Mouse (Mus musculus): ENCODE results near the gene Iqgap2.

The Iqgap2 gene

DNA sequence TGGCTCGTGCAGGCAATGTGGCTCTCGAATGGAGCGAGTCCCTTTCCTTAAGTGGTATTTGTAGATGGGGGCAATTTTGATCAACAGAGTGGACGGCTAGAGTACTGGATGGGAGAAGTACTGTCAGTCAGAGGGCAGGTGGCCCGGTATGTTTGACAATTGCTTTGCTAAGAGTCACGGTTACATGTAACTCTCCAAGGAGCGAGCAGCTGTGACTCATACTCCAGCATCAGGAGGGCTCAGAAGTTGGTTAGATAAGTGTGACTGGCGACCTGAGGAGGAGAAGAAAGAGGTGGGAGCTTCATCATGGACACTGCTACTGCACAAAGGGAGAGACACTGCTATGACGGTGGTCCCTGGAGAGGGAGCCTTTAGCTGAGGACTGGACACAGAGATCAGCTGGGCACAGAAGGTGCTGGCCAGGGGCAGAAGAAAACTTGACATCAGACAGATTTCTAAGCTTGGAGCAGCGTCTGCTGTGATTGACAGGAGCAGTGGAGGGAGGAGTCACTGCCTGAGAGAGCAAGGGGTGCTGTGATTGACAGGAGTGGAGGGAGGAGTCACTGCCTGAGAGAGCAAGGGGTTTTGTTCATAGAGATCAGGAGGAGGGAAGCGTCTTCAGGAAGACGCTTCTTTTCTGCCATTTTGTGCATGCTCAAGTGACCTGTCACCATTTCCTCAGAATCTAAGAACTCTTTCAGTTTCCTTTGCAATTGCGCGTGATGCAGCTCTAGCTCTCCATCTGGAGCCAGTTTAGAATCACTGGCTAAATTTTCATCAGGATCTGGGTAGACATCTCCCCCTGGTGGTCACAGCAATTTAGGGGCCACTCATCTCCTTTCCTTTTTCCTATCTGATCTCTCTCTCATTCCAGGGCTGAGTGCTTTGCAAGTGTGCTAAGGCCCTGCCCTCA, 172.1 kb downstream of the Iqgap2 start:
- DNase-seq (ENCODE audit: inconsistent age in 2 of 2, low spot score in 1 of 2): peak; percentile 69 to 90

DNA sequence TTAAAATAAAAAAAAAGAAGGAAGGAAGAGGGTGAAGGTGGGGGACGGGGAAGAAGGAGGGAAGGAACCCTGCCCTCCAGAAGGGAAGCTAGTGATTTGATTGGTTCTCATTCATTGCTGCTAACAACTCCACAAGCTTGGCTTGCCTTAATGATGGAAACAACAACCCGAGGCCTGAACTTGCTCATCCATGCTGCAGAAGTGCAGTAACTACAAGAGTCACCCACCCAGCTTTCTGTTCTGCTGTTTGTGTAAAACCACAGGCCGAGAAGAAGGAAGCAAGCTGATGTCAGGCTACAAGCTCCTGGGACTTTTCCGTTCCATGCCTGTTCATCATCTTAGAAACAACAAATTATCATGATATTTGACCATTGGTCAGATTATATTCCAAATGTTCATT, 176.4 kb downstream of the Iqgap2 start:
- no peak for DNase-seq (ENCODE audit: inconsistent age in 2 of 2, low spot score in 1 of 2)

DNA sequence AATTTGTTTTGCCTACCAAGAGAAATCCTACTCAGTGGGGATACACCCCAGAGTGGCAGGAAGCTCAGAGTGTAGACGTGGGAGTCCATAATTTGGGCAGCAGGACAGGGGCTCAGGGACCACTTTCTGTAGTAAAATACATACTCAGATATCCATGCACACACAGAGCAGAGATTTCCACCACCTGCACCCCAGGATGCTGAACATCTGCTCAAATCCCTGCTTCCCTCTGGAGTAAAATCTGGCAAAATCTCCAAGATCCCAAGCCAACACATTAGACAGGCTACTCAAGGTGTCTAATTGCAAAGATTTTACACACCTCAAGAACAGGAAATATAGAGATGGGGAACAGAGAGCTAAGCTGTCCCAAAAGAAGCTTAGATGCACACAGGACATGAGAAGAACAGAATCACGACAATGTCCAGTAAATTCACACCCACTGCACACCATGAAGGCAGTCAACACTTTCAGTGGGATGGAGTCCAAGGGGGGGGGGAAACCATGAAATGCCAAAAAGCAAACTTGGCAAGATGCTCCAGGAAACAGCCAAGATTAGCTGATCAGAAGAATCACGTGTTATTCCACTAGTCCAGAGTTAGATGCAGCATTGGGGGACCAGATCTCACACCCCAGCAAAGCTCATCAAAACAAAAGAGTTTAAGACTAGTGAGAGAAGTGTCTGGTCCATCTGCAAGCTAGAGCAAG, 177.3 kb downstream of the Iqgap2 start:
- DNase-seq (ENCODE audit: inconsistent age in 2 of 2, low spot score in 1 of 2): no peak

DNA sequence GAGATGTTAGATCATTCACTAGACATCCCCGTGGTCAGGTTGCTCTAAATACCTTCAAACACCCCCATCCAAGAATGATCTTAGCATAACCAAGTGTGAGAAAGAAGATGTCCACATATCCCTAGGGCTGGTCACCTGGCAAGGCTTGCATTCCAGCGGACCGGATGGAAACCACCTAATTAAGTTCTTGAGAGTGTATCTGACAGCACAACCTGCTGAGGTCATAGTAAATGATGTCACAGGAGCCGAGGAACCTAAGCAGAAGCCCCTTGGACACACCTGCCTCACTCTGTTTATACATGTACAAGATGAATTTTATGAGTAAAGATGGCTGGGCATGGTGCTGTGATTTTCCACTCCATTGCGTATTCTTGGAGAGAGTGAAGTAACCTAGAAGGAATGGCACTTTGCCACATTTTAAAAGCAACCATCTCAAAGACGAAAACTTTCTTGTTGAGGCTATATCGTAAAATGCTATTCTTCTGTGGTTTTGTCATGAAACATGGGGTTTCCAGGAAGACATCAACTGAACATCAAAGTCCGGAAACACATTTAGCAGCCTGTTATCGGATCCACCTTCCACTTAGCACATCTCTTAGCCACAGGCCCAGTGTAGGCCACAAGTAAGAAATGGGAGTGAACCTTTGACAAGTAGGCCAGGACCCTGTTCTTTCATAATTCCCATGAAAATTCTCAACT, 179.0 kb downstream of the Iqgap2 start:
- no peak for DNase-seq (ENCODE audit: inconsistent age in 2 of 2, low spot score in 1 of 2)

DNA sequence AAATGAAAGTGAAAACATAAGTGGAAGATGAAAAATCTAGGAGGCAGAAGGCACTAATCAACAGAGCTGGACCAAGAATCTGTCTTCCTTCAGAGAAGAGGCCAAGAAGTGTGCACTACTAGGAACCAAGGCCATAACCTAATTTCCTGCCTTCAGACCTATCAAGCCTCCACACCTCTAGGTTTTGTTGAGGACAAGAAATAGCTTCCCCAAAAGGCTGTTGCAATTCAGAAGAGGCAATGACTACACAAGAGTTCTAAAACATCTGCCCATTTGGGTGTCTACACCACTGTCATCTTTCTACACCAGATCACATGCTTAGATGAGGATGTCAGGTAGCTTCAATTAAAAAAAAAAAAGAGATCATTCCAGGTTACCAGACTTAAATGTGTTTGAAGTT, 179.7 kb downstream of the Iqgap2 start:
- no peak for DNase-seq (ENCODE audit: inconsistent age in 2 of 2, low spot score in 1 of 2)

DNA sequence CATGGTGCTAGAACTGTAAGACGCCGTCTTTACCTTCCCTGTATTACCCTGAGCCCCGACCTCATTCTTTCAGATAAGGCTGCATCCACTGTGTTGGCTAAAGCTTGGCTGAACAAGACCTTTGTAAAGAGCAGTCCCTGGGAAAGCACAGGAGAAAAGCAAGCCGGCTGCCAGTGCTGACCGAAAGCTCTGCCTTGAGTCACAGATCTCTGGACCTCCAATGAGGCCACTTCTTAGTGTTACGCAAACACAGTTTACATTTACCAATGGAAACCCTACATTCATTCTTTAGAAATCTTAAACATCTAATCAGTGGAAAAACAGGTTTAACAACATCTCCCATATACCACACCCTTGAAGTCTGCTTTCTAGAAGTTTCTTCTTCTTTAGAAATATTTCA, 186.1 kb downstream of the Iqgap2 start:
- no peak for DNase-seq (ENCODE audit: inconsistent age in 2 of 2, low spot score in 1 of 2)

DNA sequence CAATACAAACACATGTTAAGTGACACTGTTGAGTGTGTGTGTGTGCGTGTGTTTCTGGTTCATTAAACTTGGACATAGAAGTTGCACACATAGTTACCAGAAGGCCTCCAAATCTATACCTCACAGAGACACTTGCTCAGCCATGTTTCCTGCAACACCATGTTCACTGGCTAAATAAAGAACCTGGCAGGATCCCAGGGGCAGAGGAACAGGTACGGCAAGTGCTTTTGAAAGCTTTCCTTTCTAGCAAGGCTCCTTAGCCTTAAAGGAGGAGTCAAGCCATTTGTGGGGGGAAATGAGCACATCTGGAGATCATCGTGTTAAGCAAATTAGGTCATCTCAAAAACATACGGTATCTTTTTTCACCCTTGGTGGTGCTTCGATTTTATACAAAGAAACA, 188.3 kb downstream of the Iqgap2 start:
- no peak for DNase-seq (ENCODE audit: inconsistent age in 2 of 2, low spot score in 1 of 2)

DNA sequence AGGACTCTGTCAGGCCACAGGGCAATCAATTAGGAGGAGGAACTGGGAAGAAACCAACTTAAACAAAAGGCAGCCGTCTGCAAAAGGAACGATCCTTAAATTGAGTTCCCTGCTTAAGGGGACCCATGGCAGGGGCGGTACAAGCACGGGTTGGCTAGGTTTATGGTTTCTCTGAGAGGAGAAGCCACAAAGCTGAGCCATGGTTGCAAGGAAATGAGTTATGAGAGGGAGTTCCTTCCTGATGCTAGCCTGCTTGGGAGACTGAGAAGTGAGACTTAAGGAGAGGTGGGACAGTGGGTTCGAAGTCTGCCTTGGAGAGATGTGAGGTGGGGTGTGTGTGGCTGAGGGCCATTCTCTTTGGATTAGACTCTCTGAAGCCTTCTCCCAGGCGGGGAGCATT, 193.8 kb downstream of the Iqgap2 start:
- DNase-seq (ENCODE audit: inconsistent age in 2 of 2, low spot score in 1 of 2): no peak

DNA sequence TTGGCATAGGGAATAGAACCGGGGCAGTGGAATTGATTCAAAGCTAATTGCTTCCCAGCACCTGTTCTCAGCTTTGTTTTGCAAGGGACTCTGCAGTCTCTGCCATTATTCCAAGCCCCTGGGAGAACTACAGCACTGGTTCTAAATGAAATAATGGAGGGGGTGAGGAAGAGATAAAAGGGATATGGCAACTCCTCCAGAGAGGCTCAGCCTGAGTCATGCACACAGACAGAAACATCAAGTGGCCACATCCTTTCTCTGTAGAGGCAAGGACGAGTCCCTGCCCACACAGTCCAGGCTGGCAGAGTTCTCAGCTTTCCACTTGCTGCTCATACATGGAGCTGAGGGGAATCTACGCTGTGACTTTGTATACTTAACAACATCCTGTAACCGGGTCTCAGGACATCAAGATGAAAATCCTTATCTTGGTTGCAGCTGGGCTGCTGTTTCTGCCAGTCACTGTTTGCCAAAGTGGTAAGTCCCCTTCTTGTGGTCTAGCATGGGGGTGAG, 195.0 kb downstream of the Iqgap2 start, which contains the start of gene F2rl2:
F2rl2 (plus strand) TSS at position 200 of the 510 bp plus-strand sequence.
- no peak for DNase-seq (ENCODE audit: inconsistent age in 2 of 2, low spot score in 1 of 2)

DNA sequence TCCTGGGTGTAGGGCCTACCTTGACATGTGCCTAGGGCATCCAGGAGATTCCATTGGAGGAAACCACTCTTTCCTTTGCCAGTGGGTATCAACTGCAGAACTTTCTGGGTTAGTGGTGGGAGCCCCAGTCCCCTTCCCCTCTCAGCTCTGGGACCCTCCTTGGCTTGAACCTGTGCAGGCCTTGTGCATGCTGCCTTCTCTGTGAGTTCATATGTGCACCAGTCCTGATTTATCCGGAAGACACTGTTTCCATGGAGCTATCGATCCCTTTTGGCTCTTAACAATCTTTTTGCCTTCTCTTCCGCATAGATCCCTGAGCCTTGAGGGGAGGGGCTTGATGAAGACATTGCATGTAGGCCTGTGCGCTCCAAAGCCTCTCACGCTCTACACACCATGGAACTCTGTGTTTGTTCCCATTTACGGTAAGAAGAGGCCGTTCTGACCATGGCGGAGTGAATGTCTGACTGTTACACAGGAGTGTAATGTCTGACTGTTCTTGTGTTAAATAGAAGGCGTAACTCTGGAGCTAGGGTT, 195.5 kb downstream of the Iqgap2 start:
- DNase-seq (ENCODE audit: inconsistent age in 2 of 2, low spot score in 1 of 2): no peak

DNA sequence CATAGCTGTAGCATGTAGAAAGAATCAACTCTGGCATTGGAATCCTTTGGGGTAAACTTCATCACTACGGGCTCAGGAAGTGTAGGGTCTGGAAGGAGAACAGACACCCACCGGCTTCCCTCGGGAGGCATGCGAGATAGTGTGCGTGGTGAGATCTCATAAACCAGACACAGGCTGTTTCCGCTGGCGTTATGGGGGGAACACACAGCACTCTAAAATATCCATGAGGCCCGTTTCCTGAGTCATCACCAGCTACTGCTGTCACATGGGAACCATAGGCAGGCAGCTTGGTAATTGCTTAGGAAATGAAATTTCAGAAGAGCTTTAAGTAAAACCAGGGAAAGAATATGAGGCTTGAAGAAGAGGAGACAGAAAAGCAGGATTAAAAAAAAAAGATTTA, 199.5 kb downstream of the Iqgap2 start:
- no peak for DNase-seq (ENCODE audit: inconsistent age in 2 of 2, low spot score in 1 of 2)

DNA sequence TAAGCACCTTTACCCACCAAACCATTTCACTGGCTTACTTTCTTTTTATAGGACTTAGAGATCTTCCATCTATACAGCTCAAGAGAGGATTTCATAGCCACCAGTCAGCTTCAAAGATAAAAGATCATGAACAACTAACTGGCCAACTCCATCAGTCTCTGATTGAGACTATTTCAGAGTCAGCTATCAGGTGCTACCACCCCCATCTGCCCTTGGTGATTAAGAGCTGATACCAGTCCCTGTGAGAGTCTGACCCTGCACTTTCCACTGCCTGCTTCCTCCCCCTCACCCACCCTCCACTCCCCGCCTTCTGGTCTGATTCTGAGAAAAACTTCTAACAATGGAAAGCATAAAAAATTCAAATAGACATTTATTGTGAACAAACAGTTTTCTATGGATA, 203.1 kb downstream of the Iqgap2 start:
- DNase-seq (ENCODE audit: inconsistent age in 2 of 2, low spot score in 1 of 2): no peak

DNA sequence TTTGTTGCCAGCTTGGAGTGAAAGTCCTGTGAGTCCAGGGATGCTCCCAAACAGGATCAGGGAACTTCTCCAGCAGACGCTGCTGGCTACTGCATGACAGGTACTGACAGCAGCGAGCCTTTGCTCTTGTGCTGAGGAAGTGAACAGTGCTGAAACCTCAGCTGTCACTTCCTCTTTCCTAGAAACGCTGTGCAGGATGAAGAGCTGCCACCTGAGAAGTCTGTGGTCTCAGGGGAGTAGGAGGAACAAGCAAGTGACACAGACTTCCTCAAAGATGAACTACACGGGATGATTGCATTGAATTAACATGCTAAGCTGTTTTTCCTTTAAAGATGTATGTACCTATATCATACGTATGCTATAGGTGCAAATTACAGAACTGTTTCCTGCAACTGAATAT, 206.0 kb downstream of the Iqgap2 start:
- DNase-seq (ENCODE audit: inconsistent age in 2 of 2, low spot score in 1 of 2): no peak

DNA sequence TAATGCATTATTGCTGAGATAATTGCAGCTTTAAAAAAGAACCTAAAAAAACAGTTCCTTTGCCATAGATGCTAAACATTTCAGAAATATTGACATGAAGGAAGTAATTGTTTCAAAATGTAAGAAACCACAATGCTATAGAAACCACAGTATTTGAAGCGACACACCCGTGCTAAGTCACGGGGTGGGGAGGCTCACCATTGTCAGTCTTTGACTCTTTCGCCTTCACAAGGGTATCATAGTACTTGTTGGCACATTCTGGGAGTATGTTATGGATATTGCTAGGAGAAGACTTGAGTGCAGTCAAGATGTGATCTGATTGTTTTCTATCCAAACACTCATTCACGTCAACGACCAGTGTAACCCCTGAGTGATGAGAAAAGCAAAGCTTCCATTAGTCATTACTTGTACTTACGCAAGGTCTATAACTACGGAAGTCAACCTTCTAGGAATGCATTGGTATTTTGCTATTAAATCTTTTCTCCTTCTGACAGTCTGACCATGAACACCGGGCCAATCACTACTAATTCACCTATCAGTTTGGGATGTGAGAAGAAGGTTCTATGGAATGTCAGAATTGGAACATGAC, 207.0 kb downstream of the Iqgap2 start:
- no peak for DNase-seq (ENCODE audit: inconsistent age in 2 of 2, low spot score in 1 of 2)

DNA sequence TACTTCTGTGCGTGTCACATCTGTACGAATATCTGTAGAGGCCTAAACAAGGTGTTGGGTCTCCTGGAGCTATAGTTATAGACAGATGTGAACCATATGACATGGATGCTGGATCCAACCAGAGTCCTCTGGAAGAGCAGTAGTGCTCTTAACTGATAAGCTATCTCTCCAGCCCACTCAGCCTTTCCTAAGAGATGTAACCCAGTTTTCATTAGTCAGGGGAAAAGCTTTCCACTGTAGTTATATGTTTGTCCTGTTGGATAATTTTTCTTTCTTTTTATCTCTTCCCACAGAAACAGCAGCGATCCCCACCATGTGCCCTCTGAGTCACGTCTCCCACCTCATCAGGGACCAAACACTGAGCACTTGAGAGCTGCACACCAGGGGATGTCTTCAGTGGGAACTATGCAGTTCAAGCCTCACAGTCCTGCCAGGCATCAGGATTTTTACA, 212.2 kb downstream of the Iqgap2 start:
- no peak for DNase-seq (ENCODE audit: inconsistent age in 2 of 2, low spot score in 1 of 2)

DNA sequence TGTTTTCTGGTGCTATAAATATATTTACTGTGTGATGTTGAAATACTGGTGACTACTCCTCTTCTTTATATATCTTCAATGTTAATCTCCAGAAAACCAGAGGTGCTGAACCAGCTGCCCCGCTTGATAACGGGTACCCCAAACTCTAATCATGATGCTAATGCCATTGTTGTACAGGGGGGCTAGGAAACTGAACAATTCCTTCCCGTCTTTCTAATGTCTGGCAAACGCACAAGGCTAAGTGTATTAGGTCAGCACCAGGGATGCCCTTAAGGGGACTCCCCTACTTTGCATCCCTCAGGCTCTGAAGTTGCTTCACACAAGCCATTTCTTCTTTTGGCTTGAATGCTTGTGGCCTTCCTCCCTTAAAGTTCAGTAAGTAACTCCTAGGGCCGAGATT, 212.6 kb downstream of the Iqgap2 start:
- no peak for DNase-seq (ENCODE audit: inconsistent age in 2 of 2, low spot score in 1 of 2)

DNA sequence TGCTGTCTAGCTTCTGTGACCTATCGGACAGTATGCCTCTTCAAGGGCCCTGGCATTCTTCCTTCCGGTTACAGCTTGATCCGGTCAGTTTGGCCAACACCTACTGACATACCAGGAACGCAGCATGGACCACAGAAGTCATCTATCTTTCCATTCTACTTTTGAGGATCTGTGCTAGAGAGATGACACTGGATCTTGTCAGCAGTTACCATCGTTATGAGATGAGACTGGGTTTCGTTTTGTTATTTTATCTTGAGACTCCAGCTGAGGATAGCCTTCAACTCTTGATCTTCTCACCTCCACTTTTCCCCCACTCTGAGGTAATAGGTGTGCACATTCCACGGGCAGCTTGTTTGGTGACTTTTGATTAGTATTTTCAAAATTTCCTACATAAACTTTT, 219.3 kb downstream of the Iqgap2 start:
- DNase-seq (ENCODE audit: inconsistent age in 2 of 2, low spot score in 1 of 2): no peak

DNA sequence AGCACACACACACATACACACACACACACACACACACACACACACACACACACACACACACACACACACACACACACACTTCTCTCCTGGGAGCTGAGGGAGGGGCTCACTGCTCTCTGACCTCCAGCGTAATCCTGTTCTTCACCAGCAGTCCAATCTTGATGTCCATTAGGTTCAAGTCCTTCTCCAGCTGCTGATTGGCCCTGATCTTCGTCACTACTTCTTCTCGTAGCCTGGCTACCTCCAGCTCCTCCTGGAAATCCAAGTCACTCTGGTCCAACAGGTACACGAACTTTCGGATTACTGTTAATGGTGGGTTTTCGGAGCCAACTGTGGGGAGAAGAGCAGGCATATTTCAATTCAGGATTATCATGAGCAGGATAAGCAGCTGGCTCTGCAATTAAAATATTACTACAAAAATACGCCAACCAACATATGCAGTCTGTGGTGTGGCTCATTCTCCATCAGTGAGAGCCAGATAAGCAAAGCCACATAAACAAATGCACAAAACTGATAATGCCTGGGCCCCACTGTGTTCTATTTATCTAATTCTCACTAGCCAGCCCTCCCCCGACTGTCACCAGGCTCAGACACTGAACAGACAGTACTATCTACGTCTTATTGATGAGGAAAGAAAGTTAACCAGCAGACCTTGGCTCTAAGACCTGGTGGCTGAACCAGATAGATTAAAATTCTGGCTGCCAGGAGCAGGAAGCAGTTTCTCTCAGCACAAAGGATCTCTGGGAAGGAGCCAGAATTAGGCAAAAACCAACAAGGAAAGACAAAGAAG, 220.4 kb downstream of the Iqgap2 start:
- DNase-seq (ENCODE audit: inconsistent age in 2 of 2, low spot score in 1 of 2): no peak

DNA sequence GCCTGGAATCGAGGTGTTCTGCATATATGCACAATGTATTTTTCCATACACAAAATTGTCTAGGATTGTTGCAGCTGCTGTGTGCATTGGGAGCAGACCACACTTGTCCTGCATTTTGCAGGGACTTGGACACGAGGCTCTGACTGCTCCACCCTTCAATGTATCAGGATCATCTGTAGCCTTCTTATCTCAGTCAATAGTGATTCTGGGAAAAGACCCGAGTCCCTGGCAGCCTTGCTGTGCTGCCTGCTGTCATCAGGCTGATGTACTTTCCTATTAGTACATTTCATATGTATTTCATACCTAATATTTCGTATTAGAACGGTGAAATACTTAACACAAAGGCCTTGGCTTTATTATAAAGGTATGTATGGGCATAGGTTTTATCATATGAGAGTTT, 221.2 kb downstream of the Iqgap2 start:
- no peak for DNase-seq (ENCODE audit: inconsistent age in 2 of 2, low spot score in 1 of 2)

DNA sequence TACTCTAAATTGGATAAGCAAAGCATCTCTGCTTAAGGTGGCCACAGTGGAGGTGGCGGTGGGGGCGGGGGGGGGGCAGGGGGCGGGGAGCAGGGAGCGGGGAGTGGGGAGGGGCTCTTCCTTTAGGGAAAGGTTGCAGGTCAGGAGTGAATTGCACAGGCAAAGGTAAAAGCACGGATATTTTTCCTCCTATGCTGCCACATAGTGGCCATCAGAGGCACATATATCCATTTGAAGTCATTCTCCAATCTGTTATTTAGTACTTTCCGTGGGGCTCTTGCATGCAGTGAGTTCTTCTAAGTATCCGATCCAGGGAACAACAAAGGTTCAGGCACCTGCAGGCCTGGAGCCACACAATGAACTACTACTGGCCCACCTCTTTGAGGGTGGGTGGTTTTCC, 224.5 kb downstream of the Iqgap2 start:
- DNase-seq (ENCODE audit: inconsistent age in 2 of 2, low spot score in 1 of 2): peak in 1 of 2 experiments; percentile 62

All from adrenal gland, adult (tissue).